Mouse (Mus musculus) left cerebral cortex, postnatal 4 days (tissue): ENCODE data around the gene Trappc2l. TPM values are rescaled to one million over a fixed set of nuclear protein-coding genes. Genes with fewer than 3 reads are reported as not detected.

ENCODE experiments used
- DNase-seq: peaks from one replicate; pipeline ENCODE4 v3.0.0-alpha.2; 2022
- intact Hi-C: fragments of 180-260 bp; cut with DNase I; formaldehyde crosslinking; loops from one replicate; pipeline ENCODE4 v1.15.1; 2025
- microRNA-seq: library from miRNA; unstranded; fragments of <30 nt; microRNA quantifications from one replicate; pipeline ENCODE4 v1.2.0, GENCODE M21; 2022
- total RNA-seq, 2 experiments: library from RNA; stranded (reverse); gene quantifications; 2 replicates each; pipeline ENCODE4 v1.2.3; 2021

The Trappc2l gene
- total RNA-seq, 2 experiments from 2014 or later, result 63.8 to 74.6 TPM

DNA sequence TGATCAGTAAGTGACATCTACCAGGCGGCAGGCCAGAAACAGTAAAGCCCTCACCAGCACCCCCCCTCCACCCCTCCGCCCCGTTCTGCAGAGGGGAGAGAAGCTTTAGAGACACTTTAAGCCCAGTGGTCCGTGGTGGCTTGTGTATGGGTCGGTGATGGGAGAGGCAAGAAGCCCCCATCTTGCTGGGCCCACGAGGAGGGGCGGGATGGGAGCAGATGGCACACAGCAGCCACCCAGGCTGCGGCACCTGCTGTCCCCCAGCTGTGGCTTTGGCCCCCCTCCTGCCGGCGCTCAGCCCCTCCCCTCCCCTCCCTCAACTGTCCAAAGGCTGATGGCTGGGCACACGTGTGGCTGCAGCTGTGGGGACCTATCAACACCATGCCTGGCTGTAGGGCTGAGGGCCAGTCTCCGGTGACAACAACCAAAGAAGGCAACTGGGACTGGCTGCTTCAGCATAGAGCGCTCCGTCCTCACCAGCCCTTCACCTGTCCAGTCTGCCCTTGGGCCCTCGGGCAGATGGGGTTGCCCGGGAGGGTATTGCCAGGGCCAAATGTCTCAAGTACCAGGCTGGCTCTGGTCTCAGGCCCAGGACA is 40.0 kb downstream of the Trappc2l start:
- DNase-seq, result peak; percentile 75
- intact Hi-C loops, result no loop called here

DNA sequence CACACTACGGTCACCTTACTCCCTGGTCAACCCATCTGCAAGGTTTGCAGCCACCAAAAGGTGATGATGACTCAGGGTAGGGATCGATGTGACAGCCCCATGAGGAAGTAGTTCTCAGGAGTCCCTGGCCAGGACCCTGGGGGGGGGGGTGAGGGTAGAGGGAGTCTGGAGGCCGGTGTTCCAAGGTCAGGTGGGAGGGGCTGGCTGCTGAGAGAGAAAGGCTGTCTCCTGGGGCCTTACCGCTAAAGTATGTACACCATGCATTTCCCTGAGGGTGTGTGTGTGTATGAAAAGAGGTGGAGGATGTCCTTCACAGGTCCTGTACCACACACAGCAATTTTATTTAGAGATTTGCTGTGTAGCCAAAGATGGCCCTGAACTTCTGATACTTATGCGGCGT is 41.2 kb downstream of the Trappc2l start:
- intact Hi-C loops, result no loop called here
- no peak for DNase-seq

DNA sequence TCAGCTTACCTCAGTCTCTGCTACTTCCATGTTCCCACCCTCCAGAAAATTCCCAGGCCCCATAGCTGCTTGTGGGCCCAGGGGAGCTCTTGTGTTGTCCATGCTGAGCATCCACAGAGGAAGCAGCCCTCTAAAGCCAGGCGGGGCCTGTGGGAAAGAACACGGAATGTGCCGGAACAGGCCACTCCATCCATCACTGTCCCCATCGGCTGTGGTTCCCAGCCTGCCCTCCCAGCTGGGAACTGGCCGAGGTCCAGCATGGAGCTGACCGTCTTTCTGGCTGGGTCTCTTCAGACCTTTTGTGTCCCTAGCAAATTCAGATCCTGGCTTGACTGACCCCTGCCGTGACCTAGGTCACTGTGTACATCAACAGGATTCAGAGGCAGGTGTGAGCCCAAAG is 43.3 kb downstream of the Trappc2l start:
- no peak for DNase-seq
- intact Hi-C loops, result no loop called here

DNA sequence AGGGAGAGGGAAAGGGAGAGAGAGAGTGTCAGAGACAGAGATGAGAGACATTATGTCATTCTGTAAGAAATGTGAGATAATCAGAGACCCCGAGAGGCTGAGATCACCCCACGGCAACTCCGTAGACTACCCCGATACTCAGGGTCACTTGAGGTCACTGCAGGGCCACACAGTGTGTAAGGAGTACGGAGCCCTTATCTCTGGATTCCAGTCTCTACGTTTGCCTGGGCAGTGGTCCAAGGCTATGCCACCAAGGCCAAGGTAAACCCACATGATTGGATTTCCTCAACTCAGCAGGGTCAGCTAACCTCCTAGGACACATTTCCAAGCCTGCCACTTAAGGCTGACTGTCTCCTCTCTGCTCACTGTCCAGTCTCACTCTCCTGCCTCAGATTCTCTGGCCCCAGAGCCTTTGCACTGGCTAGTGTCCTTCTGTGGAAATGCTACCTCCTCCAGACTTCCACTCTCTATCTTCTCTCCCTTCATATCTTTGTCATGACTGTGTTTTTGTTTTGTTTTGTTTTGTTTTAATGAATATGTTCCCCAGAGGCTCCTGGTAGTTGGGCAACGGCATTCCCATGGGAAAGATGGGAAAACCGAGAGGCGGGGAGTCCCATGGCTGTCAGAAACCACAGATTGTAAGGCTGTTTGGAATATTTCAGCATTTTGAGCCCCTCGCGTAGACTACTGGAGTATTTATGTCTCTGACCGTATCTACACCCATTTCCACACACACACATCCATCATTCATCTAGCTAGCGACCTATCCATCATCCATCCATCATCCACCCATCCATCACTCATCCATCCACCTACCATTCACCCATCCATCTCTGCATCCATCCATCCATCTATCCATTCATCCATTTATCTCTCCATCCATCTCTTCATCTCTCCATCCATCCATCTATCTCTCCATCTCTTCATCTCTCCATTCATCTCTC is 44.9 kb downstream of the Trappc2l start:
- DNase-seq, result no peak
- intact Hi-C loops, result no loop called here

DNA sequence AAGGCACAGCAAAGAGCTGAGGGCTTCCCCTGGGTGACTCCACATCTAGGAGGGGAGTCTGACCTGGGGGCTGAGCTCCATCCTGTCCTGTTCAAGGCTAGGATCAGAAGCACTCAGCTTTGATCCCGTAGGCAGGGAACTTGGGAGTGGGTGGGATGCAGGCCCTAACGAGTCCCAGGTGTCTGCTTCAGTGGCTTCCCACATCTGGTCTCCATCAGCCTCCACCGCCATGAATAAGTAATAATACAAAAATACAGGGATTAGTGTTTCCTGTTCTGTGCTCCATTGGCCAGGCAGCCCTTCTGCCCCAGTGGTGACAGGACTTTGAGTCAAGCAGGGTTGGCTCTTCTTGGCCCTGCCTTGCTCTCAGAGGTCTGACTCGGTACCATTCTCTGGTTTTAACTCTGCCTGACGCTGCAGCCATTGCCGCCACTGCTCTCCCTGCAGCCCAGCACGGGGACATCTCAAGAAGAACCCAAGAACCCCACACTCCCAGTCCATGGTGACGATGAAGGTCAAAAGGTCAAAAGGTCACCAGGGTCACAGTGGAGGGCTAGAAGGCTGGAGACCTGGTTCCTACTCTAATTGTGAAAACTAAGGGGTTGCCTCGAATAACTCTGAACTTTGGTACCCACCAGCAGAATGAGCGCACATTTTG is 46.8 kb downstream of the Trappc2l start:
- intact Hi-C loops, result no loop called here
- no peak for DNase-seq

DNA sequence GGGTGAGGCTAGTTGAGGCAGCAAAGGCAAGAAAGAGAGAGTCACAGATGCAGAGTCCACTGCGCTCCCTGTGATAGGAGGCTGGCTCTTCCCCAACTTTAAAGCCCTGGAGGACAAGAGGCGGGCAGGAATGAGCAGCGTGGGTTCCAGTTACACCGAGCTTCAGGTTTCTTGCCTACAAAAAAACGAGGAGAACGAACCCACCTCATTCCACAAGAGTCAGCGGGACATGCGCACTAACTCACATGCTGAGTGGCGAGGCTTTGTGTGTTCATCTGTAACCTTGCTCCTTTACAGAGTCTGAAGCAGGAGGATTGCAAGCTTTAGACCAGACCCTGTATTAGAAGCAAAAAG is 47.3 kb downstream of the Trappc2l start:
- DNase-seq, result no peak
- intact Hi-C loops, result no loop called here

DNA sequence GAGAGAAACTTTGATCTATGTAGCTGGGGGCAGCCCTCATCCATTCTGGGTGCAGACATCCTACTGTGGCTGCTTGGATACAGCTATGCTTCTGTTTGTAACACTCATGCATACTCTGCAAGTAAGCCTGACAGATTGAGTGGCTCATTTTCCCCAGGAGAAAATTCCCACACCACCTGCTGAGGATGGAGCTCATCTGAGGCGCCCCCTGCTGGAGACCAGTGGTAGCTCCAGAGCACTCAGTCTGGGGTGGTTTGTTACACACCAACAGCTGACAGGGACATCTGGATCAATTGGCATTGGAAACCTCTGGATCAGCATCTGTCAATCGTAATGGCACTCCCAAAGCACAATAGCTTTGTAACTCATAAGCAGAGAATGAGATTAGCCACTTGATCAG is 48.6 kb downstream of the Trappc2l start:
- DNase-seq, result no peak
- intact Hi-C loops, result no loop called here

DNA sequence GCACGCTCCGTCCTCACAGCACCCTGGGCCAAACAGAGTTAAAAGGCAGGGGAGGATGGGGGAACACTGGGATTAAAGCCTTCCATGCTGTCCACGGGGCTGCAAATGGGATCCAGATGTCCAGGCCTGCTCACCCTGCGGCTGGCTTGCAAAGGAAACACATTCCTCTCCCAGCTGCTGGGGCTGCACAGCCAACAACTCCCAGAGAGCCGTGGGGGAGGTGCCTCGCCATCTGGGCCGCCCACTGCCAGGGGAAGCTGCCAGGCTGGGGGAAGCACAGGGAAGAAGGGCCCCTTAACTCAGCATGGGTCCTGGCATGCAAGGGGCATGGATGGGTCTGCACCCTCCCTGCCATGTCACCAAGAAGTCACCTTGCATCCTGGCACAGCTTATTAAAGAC is 49.7 kb downstream of the Trappc2l start:
- intact Hi-C loops, result no loop called here
- peak; percentile 91 for DNase-seq

DNA sequence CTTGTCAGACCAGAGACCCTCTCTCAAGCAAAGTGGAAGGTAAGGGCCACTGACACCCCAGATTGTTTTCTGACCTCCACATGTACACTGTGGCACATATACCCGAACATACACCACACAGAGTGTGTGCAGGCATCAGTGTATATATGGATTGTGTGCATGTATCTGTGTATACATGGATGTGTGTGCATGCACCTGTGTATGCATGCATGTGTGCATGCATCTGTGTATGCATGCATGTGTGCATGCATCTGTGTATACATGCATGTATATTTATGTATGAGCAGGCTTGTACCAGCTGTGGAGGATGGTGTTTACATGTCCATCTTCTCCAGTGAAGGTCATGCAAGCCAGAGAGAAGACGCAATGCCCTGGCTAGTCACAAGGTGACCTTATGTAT is 50.5 kb downstream of the Trappc2l start:
- no peak for DNase-seq
- intact Hi-C loops, result no loop called here

DNA sequence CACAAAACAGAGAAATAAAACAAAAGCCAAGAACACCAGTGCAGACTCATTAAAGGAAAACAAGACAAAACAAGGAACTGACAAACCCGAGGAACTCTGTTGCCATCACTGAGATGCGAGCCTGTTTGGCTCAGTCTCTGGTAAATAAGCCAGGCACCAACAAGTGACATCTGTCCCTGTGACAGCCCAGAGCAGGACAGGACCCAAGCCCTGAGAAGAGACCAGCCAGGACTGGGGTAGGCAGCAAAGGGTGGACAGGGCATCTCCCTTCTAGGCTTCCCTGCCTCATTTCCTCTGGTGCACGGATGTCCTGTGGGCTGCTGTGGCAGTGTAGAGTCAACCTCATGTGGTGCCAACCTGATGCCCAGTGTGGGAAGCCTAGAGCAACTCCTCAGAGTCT is 51.7 kb downstream of the Trappc2l start:
- DNase-seq, result no peak
- intact Hi-C loops, result no loop called here

DNA sequence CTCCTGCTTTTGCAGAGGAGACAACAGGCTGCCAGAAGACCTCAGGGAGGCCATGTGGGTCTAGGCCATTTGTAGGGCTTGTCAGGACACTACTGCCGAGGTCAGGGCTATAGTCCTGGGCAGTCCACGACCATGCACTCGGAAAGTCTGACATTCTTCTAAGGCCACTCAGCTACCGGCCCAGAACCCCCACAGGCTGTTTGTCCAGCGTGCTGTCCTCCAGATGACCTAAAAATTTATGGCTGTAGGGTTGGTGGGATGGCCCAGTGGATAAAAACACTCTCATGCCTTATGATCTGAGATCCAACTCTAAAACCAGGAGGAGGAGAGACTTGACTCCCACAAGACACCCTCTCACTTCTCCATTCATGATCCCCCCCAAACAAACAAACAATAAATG is 52.2 kb downstream of the Trappc2l start:
- DNase-seq, result no peak
- intact Hi-C loops, result no loop called here

DNA sequence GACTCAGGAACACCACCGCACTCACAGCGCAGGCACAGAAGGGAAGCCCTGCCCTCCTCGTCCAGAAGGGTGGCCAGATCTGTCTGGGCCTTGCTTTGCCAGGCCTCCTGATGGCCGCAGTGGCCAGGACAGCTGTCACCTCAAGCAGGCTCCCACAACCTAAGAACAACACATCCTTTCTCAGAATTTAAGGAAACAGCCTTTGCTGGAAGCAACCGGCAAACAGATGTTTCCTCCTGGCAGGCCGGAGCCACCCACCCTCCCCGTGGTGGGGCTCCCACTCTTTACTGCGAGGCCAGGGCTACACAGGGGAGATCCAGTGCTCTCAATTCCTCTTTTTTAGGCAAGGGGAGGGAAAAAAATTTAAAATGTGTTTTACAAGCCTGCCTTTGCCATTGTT is 53.8 kb downstream of the Trappc2l start:
- DNase-seq, result peak; percentile 79

DNA sequence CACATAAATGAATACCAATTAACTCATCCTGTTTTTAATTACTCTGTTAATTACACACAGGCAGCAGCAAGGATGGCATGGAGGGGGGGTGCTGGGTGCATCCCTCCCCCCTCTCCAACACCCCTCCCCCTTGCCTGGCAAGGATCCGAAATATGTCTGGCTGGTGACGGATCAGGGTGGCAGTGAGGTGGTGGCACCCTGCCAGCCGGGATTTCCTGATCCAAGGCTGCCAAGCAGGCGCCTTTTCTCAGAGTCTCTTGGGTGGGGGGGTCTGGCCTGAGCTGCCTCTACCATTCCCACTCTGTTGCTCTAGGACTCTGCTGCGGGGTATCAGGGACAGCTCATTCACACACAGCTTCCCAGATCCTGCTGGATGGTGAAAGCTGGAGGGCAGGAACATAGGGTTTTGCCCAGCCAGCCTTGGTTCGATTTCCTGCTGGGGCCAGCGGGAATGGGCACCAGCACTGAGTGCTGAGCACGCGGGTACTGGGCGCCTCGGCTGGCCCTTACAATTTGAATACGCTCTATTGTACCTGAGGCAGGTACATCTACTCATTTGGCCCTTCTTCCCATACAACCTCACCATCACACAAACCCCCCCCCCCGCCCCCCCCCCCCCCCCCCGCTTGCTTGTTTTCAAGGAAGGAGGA is 54.4 kb downstream of the Trappc2l start:
- intact Hi-C loops, result no loop called here
- DNase-seq, result peak; percentile 95

More for the DNA sequence above, 53.8 kb downstream of the Trappc2l start:
- intact Hi-C loops, result no loop called here

Small RNA genes within 50 kb of the gene (microRNA-seq; reads per million reads assigned to microRNA genes)
- gene Mir6396, result not detected

Other genes starting within 250 kb of the Trappc2l start
- gene Zc3h18, start 235.0 kb upstream of the Trappc2l start, total RNA-seq, result 10 to 100 TPM; 47.9 to 49.3 TPM
- gene Il17c, start 189.6 kb upstream of the Trappc2l start, total RNA-seq, result under 1 TPM in 1 of 2 experiments, not detected in 1; 0.52 TPM
- 10 to 100 TPM in 1 of 2 experiments, 1 to 10 TPM in 1; 8.8 to 10.1 TPM for gene Cyba, start 178.7 kb upstream of the Trappc2l start, total RNA-seq
- gene Mvd, start 168.2 kb upstream of the Trappc2l start, total RNA-seq, result 10 to 100 TPM; 68.7 to 78.2 TPM
- gene Snai3, start 150.9 kb upstream of the Trappc2l start, total RNA-seq, result not detected
- 10 to 100 TPM; 21.8 to 24.1 TPM for gene Rnf166, start 135.6 kb upstream of the Trappc2l start, total RNA-seq
- 10 to 100 TPM; 46.2 to 49.4 TPM for gene Ctu2, start 135.5 kb upstream of the Trappc2l start, total RNA-seq
- gene Piezo1, start 60.3 kb upstream of the Trappc2l start, total RNA-seq, result 10 to 100 TPM; 19.9 to 20.6 TPM
- 1 to 10 TPM; 5.9 to 6.9 TPM for gene Cdt1, start 43.6 kb upstream of the Trappc2l start, total RNA-seq
- 100 to 1,000 TPM; 101 to 102 TPM for gene Aprt, start 34.7 kb upstream of the Trappc2l start, total RNA-seq
- gene Galns, start 177 bp upstream of the Trappc2l start, total RNA-seq, result 10 to 100 TPM; 10.3 to 10.7 TPM
- not detected for gene Pabpn1l, start 11.1 kb downstream of the Trappc2l start, total RNA-seq
- 10 to 100 TPM; 20.7 to 20.8 TPM for gene Cbfa2t3, start 87.5 kb downstream of the Trappc2l start, total RNA-seq
- gene Acsf3, start 163.8 kb downstream of the Trappc2l start, total RNA-seq, result 10 to 100 TPM; 17.4 to 17.8 TPM
- 1 to 10 TPM; 1.2 to 1.7 TPM for gene Cdh15, start 236.3 kb downstream of the Trappc2l start, total RNA-seq